Mouse (Mus musculus) heart, postnatal 0 days (tissue): ENCODE measurements around the gene Samd15.

ENCODE experiments used
- CTCF ChIP-seq: IDR thresholded peaks from 2 replicates; pipeline ENCODE4 v1.5.1; 2016; ENCODE audit warnings: antibody characterized with exemption, control low read depth, low read depth
- EP300 ChIP-seq: IDR thresholded peaks from 2 replicates; pipeline ENCODE4 v1.6.1; 2016; ENCODE audit warnings: antibody characterized with exemption, low read depth

DNA sequence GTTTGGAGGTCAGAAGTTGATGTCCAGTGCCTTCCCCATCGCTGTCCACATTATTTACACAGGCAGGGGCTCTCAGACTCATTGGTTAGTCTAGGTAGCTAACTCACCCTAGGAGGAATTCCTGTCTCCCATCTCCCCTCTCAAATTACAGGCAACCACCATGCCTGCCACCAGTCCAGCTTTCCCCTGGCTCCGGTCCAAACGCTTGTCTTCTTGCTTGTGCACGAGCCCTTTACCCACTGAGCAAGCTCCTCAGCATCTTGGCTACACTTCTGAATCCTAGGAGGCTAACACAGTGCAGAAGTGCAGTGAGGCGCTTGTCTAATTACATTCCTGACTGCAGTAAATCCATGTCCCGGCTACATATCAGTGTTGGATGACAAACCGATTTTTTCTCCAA lies 19.8 kb downstream of the Samd15 start:
- TF ChIP-seq CTCF = no peak
- no peak for TF ChIP-seq EP300
